Mouse (Mus musculus) lung, adult 2 months (tissue): ENCODE results near the gene Gja1. TPM values are rescaled to one million over a fixed set of nuclear protein-coding genes. Genes with fewer than 3 reads are reported as not detected.
A peak's percentile ranks its signal among the peaks of the same experiment; 100 is the strongest.

Experiments used
- DNase-seq: peaks from one replicate; pipeline ENCODE4 v3.0.0; 2022
- H3K4me1 ChIP-seq: fragments of 200-500 bp; 2 replicates; pipeline ENCODE4 v1.6.1; 2011; ENCODE audit warnings: low read length; ENCODE audit not compliant: control insufficient read depth, insufficient read depth
- H3K4me3 ChIP-seq: fragments of 200-500 bp; replicated peaks from 2 replicates; pipeline ENCODE3; 2011; ENCODE audit warnings: low read depth, mild to moderate bottlenecking, control low read depth, low read length; ENCODE audit errors: extremely low read depth
- CTCF ChIP-seq: fragments of 200-500 bp; IDR thresholded peaks from 2 replicates; pipeline ENCODE4 v1.5.1; 2011; ENCODE audit warnings: mild to moderate bottlenecking, low read length, control low read depth; ENCODE audit not compliant: insufficient read depth
- POLR2A ChIP-seq: fragments of 200-500 bp; IDR thresholded peaks from 2 replicates; pipeline ENCODE4 v1.6.1; 2011; ENCODE audit warnings: low read depth, mild to moderate bottlenecking, control low read depth, low read length, borderline replicate concordance; ENCODE audit errors: extremely low read depth
- WGBS: fragments of 180-500 bp; shearing (Covaris S2); methylation state at CpG from one replicate; pipeline ENCODE4 v1.1.7; 2018; 5-methylcytosine and 5-hydroxymethylcytosine counted together
- polyA plus RNA-seq: library from polyadenylated mRNA; depleted of rRNA; stranded (reverse); fragments of >200 nt; gene quantifications from 2 replicates; pipeline ENCODE4 v1.2.3, GENCODE M21; 2012; rRNA removed

The Gja1 gene
- 13.1 and 31.3 TPM in 2 replicates for polyA plus RNA-seq

- 1% methylated on average over 23 of the region's 23 CpGs for WGBS
- TF ChIP-seq POLR2A, result no peak
- no peak for TF ChIP-seq CTCF
- Histone ChIP-seq H3K4me3 (peak within 1 kb of the TSS; percentile 75), H3K4me1 (no peaks in the 10 kb centered on the region; the same call in 1 of the 2 replicates)
- DNase-seq, result peak; percentile 34
Observed at GRCm38 (mm10) chr10:56377097-56377965, at the start of gene Gja1. TSS of gene Gja1 (plus strand) at chr10:56377330.

- WGBS, result 51% methylated on average over 6 of the region's 6 CpGs
- H3K4me1 ChIP-seq, result no peaks in the 10 kb centered on the region
- TF ChIP-seq CTCF (peak; percentile 99), POLR2A (no peak)
- H3K4me3 ChIP-seq, result no peak overlapping the region
- DNase-seq, result peak; percentile 77
Observed at GRCm38 (mm10) chr10:56338851-56339489, 38.2 kb upstream of the Gja1 start.

GRCm38 (mm10) chr10:56360472-56360871 is 16.7 kb upstream of the Gja1 start:
- 69% methylated on average over 4 of the region's 4 CpGs for WGBS
- TF ChIP-seq CTCF (no peak), POLR2A (no peak)
- Histone ChIP-seq H3K4me1 (no peaks in the 10 kb centered on the region), H3K4me3 (no peak overlapping the region)
- DNase-seq, result no peak

GRCm38 (mm10) chr10:56369073-56369472 is 8.1 kb upstream of the Gja1 start:
- no peak overlapping the region for H3K4me3 ChIP-seq
- 15% methylated on average over 7 of the region's 7 CpGs for WGBS

GRCm38 (mm10) chr10:56373021-56373720 is 4.0 kb upstream of the Gja1 start:
- DNase-seq, result no peak

More at GRCm38 (mm10) chr10:56369073-56369472, 8.1 kb upstream of the Gja1 start:
- peak; percentile 69 for DNase-seq
- no peaks in the 10 kb centered on the region for H3K4me1 ChIP-seq
- peak; percentile 89 for TF ChIP-seq CTCF
- no peak for TF ChIP-seq POLR2A

GRCm38 (mm10) chr10:56374169-56374568 is 3.0 kb upstream of the Gja1 start:
- H3K4me3 ChIP-seq, result no peak overlapping the region
- H3K4me1 ChIP-seq, result no peaks in the 10 kb centered on the region; the same call in 1 of the 2 replicates
- TF ChIP-seq POLR2A (no peak), CTCF (no peak)
- WGBS, result 73% methylated on average over 5 of the region's 5 CpGs
- no peak for DNase-seq

More at GRCm38 (mm10) chr10:56373021-56373720, 4.0 kb upstream of the Gja1 start:
- H3K4me3 ChIP-seq, result no peak overlapping the region
- 24% methylated on average over 8 of the region's 8 CpGs for WGBS
- H3K4me1 ChIP-seq, result no peaks in the 10 kb centered on the region
- no peak for TF ChIP-seq POLR2A
- no peak for TF ChIP-seq CTCF

GRCm38 (mm10) chr10:56375906-56376468 is 1.1 kb upstream of the Gja1 start:
- 65% methylated on average over 9 of the region's 9 CpGs for WGBS
- Histone ChIP-seq H3K4me3 (no peak overlapping the region), H3K4me1 (no peaks in the 10 kb centered on the region; the same call in 1 of the 2 replicates)
- no peak for DNase-seq
- TF ChIP-seq POLR2A, result no peak
- no peak for TF ChIP-seq CTCF

- H3K4me3 ChIP-seq, result peak overlapping the region; percentile 75
- DNase-seq, result peak; percentile 35
- WGBS, result under 1% methylated on average over 25 of the region's 25 CpGs
- no peaks in the 10 kb centered on the region; the same call in 1 of the 2 replicates for H3K4me1 ChIP-seq
- no peak for TF ChIP-seq POLR2A
- no peak for TF ChIP-seq CTCF
Observed at GRCm38 (mm10) chr10:56377966-56378647, 977 bp downstream of the Gja1 start.
